Mouse (Mus musculus) intestine, postnatal 0 days (tissue): ENCODE data around the gene Txn2. TPM values are rescaled to one million over a fixed set of nuclear protein-coding genes. Genes with fewer than 3 reads are reported as not detected.
A peak's percentile ranks its signal among the peaks of the same experiment; 100 is the strongest.

ENCODE experiments used
- ATAC-seq: fragments of 200-750 bp; cut with Nextera tagmentation; 2 replicates; pipeline ENCODE4 v1.8.0; 2017; ENCODE audit warnings: mild to moderate bottlenecking, moderate TSS enrichment, moderate library complexity
- H3K27ac ChIP-seq: fragments of 300-500 bp; sonication (generic); 2 replicates; pipeline ENCODE4 v1.5.1; 2014; ENCODE audit warnings: mild to moderate bottlenecking, low read depth, low read length, moderate library complexity
- H3K27me3 ChIP-seq: fragments of 300-500 bp; sonication (generic); replicated peaks from 2 replicates; pipeline ENCODE4 v1.6.1; 2014; ENCODE audit warnings: low read length, mixed read lengths; ENCODE audit not compliant: control insufficient read depth, insufficient read depth
- H3K36me3 ChIP-seq: fragments of 300-500 bp; sonication (generic); 2 replicates; pipeline ENCODE4 v1.6.1; 2014; ENCODE audit warnings: mild to moderate bottlenecking, moderate library complexity; ENCODE audit not compliant: control insufficient read depth, insufficient read depth
- H3K4me1 ChIP-seq: fragments of 300-500 bp; sonication (generic); replicated peaks from 2 replicates; pipeline ENCODE4 v1.6.1; 2014; ENCODE audit warnings: antibody characterized with exemption, low read length, mixed read lengths; ENCODE audit not compliant: control insufficient read depth, insufficient read depth
- H3K4me2 ChIP-seq: fragments of 300-500 bp; sonication (generic); replicated peaks from 2 replicates; pipeline ENCODE4 v1.6.1; 2014; ENCODE audit warnings: low read depth, mild to moderate bottlenecking, moderate library complexity
- H3K4me3 ChIP-seq: fragments of 300-500 bp; sonication (generic); 2 replicates; pipeline ENCODE4 v1.5.1; 2014; ENCODE audit warnings: low read depth, low read length
- H3K9ac ChIP-seq: fragments of 300-500 bp; sonication (generic); 2 replicates; pipeline ENCODE4 v1.6.1; 2014; ENCODE audit warnings: mild to moderate bottlenecking, low read depth, low read length
- H3K9me3 ChIP-seq: fragments of 300-500 bp; sonication (generic); 2 replicates; pipeline ENCODE4 v1.6.1; 2016; ENCODE audit warnings: mixed run types; ENCODE audit not compliant: control insufficient read depth
- CTCF ChIP-seq: sonication (generic); IDR thresholded peaks from 2 replicates; pipeline ENCODE4 v1.5.1; 2016; ENCODE audit warnings: low read depth, mild to moderate bottlenecking, control low read depth, antibody characterized with exemption, moderate library complexity
- WGBS: fragments of 180-500 bp; shearing (Covaris S2); extraction: QIAGEN DNeasy Blood & Tissue Kit; methylation state at CpG from one replicate; pipeline ENCODE4 v1.1.7; 2014; 5-methylcytosine and 5-hydroxymethylcytosine counted together
- polyA plus RNA-seq: library from polyadenylated mRNA; unstranded; fragments of >200 nt; fragmentation: Nextera tagmentation; extraction: Ambion mirVana; gene quantifications from 2 replicates; pipeline ENCODE4 v1.2.1, GENCODE M21; 2015

Txn2 gene
- polyA plus RNA-seq, 1 experiment from 2014 or later: 173 TPM

- Histone ChIP-seq H3K27me3 (no peaks in the 10 kb centered on the region), H3K4me3 (no peak overlapping the region), H3K27ac (no peak overlapping the region), H3K36me3 (no peaks in the 10 kb centered on the region), H3K9me3 (no peaks in the 10 kb centered on the region), H3K4me1 (peaks cover 6% of the 10 kb centered on the region; the same call in 1 of the 2 replicates), H3K4me2 (no peak overlapping the region), H3K9ac (no peak overlapping the region)
- TF ChIP-seq CTCF: no peak
- peak; percentile 77 for ATAC-seq
- WGBS: 40% methylated on average over 11 of the region's 11 CpGs
Observed at GRCm38 (mm10) chr15:77866583-77867220, 62.1 kb downstream of the Txn2 start.

Other genes starting within 250 kb of the Txn2 start
- 0.22 and 0.25 TPM in 2 replicates for gene Apol7e, start 230.1 kb downstream of the Txn2 start, polyA plus RNA-seq
- gene Apol9b, start 200.0 kb downstream of the Txn2 start, polyA plus RNA-seq: 3.2 and 4.1 TPM in 2 replicates
- gene Apol8, start 172.0 kb downstream of the Txn2 start, polyA plus RNA-seq: not detected in 2 replicates
- 25.7 and 27.7 TPM in 2 replicates for gene Myh9, start 86.8 kb downstream of the Txn2 start, polyA plus RNA-seq
- 0.33 and 0.46 TPM in 2 replicates for gene Foxred2, start 27.7 kb upstream of the Txn2 start, polyA plus RNA-seq
- gene Eif3d, start 41.8 kb upstream of the Txn2 start, polyA plus RNA-seq: 59.5 and 67.4 TPM in 2 replicates
- gene Cacng2, start 191.0 kb upstream of the Txn2 start, polyA plus RNA-seq: 0.03 and 0.05 TPM in 2 replicates
- gene Ift27, start 245.1 kb upstream of the Txn2 start, polyA plus RNA-seq: 29.0 and 31.8 TPM in 2 replicates